Mouse (Mus musculus): ENCODE data around the gene Cnbd2.
A peak's percentile ranks its signal among the peaks of the same experiment; 100 is the strongest.
"Not testable (repeated sequence)": the region's sequence is repeated elsewhere in the genome, so short reads cannot be mapped to it uniquely, and the experiment has no call there.

The Cnbd2 gene

GRCm38 (mm10) chr2:156392461-156393154 is 80.5 kb downstream of the Cnbd2 start:
- peak; percentile 94 for DNase-seq (ENCODE audit: low read depth, low spot score)

GRCm38 (mm10) chr2:156393155-156393828 is 81.2 kb downstream of the Cnbd2 start:
- no peak for DNase-seq (ENCODE audit: low read depth, low spot score)

DNA sequence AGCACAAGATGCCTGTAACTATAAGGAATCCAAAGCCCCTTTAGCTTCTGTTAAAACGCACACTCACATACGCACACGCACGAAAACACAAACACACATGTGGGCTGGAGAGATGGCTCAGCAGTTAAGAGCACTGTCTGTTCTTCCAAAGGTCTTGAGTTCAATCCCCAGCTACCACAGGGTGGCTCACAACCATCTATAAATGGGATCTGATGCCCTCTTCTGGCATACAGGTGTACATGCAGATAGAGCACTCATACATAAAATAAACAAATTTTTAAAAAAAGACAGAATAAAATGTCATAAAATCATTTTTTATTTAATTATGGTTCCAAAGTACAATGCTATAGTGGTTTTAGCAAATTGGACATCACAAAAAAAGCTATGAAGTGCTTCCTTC is 82.2 kb downstream of the Cnbd2 start:
- no peak for DNase-seq (ENCODE audit: low read depth, low spot score)

GRCm38 (mm10) chr2:156396096-156396495 is 84.0 kb downstream of the Cnbd2 start:
- DNase-seq (ENCODE audit: low read depth, low spot score): peak; percentile 36

DNA sequence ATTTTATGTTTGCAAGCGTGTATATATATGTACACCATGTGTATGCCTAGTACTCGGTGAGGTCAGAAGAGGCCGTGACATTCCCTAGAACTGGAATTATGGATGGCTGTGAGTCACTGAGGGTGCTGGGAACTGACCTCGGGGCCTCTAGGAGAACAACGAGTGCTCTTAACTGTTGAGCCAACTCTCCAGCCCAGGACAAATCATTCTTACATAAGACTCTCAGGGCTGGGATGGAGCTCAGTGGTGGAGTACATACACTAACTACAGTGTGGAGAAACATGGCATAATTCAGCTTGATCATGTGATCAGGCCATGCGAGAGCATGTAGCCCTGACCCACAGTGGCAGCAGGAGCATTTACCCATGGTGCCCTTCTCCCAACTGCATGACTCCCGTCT is 85.9 kb downstream of the Cnbd2 start:
- no peak for DNase-seq (ENCODE audit: low read depth, low spot score)

DNA sequence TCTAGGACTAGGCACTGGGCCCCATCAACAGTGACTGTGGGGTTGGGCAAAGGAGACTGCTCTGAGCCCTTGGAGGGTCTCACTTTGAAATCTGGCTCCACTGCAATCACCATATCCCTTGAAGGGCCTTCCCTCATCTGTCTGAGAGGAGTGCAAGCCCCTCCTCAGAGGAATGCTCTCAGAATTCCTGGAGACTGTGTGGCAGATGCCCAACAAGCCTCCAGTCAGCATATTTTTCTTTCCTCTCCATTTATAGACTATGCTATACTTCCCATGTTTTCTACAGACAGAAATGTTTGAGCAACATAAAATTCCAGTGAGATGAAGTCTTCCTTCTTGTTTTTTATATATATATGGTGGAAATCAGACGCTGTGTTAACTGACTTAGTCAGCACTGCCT is 87.4 kb downstream of the Cnbd2 start:
- no peak for DNase-seq (ENCODE audit: low read depth, low spot score)

GRCm38 (mm10) chr2:156401331-156401730 is 89.2 kb downstream of the Cnbd2 start:
- DNase-seq (ENCODE audit: low read depth, low spot score): peak; percentile 93

GRCm38 (mm10) chr2:156402036-156402435 is 89.9 kb downstream of the Cnbd2 start:
- no peak for DNase-seq (ENCODE audit: low read depth, low spot score)

- DNase-seq (ENCODE audit: low read depth, low spot score): no peak
Observed at GRCm38 (mm10) chr2:156406987-156407386, 94.9 kb downstream of the Cnbd2 start.

DNA sequence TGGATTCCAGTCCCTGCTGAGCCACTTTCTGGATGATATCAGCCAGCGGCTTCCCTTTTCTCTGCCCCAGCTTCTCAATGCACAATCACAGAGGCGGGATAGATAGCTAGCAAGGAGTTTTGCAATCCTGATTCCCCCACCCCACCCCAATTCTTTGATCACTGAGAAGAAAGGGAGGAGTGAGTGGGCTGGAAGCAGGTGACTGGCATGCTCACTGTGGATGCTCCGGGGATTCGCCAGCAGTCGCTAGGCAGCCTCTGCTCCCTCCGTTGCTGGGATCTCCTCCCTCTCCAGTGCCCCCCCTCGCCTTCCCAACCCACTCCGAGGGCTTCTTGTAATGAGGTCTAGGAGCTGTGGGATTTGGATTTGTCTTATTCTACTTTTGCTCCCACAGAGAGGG is 96.1 kb downstream of the Cnbd2 start:
- DNase-seq (ENCODE audit: low read depth, low spot score): peak; percentile 86

- not testable (repeated sequence) for DNase-seq (ENCODE audit: low read depth, low spot score)
Observed at GRCm38 (mm10) chr2:156411348-156411747, 99.2 kb downstream of the Cnbd2 start.

DNA sequence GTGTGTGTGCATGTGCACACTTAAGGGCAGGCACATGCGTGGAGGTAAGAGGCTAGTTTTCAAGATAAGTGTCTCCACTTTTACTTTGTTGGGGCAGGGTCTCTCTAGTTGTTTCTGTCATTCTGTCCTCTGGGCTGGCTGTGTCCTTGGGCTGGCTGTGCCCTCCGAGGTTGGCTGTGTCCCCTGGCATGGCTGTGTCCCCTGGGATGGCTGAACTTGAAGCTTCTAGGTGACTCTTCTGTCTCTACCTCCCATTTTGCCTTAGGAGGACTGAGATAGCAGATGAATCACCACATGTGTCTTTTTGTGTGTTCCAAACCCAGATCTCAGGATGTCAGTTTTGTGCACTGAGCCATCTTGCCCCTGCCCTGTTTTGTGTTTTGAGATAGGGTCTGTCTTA is 102.9 kb downstream of the Cnbd2 start:
- DNase-seq (ENCODE audit: low read depth, low spot score): no peak

DNA sequence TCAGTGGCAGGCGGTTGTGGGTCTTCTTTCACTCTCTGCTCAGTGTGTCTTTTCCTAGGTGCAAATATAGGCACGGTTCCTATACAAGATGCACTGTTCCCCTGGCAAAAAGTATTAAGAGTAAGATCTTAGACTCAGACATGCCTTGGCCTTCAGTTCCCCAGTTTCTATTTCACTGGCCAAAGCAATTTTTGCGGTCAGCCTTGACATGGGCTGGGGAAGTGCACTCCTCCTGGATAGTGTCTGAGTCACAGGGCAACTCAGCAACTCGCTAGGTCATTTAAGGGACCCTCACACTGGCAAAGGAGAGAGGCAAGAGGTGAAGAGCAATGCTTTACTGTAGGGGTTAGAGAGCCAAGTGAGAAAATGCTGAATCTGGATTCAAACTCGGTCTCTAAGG is 103.6 kb downstream of the Cnbd2 start:
- DNase-seq (ENCODE audit: low read depth, low spot score): no peak

DNA sequence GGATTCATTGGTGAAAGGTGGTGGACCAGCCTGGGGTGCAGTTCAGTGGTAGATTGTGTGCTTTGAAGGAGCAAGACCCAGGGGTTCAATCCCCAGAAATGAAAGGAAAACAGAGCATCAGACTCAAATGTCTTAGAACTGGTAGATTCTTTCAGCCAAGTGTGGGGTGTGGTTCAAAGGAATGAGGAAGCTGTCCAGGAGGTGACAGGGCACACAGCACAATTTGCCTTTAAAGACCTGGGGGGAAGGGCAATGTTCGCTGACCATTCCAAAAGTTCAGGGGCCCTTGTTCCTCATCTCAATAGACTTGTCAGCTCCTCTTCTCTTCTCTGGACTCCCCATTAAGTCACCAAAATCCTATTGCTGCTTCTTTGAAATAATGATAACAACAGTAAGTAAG is 105.1 kb downstream of the Cnbd2 start:
- DNase-seq (ENCODE audit: low read depth, low spot score): no peak

GRCm38 (mm10) chr2:156418467-156418866 is 106.4 kb downstream of the Cnbd2 start:
- no peak for DNase-seq (ENCODE audit: low read depth, low spot score)

DNA sequence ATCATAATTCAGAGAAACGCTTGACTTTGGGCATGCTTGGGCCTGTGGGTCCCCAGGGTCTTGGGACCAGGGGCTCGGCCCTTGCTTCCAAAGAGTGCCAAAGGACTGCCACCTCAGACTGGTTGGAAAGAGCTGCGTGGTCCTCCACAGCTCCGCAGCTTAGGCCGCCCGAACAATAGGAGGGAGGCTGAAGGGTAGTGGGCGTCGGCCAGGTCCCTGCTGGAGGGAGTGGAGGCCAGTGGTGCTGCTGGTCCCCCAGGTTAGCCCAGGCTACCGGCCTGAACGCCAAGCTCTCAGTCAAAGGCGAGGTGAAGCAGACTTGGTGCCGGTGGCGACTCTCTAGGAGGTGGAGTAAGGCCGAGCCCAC is 108.2 kb downstream of the Cnbd2 start:
- DNase-seq (ENCODE audit: low read depth, low spot score): no peak

DNA sequence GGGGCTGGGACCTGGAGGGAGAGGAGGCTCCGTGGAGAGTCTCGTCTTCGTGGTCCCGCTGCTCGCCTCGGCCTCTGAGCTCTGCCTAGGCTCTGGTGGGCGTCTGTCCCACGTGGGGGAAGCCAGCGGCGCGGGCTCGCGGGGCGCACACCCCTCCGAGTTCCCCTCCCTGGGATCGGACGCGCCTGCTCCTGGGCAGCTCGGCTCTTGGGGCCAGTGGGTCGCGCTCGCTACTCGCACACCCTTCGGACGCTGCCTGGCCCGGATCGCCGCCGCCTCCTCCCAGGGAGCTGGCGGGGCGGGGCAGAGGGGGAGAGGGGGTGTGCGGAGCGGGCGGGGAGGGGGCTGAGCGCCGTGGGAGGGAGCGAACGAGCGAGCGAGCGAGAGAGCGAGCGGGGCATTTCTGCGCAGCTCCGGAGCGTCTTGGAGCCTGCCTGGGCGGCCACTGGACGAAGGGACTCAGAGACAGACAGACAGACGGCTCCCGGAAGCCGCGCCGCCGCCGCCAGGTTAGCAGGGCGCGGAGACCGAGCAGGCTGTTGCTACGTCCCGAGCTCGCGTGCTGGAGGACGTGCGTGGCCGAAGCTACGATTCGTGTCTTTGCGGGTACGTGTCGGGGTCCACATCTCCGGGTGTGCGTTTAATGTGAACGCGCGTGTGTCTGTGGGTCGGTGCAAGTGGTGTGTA is 108.7 kb downstream of the Cnbd2 start, which contains the start of gene Epb41l1:
Epb41l1 (plus strand) TSS at position 216 of the 687 bp plus-strand sequence.
- peak; percentile 49 for DNase-seq (ENCODE audit: low read depth, low spot score)

DNA sequence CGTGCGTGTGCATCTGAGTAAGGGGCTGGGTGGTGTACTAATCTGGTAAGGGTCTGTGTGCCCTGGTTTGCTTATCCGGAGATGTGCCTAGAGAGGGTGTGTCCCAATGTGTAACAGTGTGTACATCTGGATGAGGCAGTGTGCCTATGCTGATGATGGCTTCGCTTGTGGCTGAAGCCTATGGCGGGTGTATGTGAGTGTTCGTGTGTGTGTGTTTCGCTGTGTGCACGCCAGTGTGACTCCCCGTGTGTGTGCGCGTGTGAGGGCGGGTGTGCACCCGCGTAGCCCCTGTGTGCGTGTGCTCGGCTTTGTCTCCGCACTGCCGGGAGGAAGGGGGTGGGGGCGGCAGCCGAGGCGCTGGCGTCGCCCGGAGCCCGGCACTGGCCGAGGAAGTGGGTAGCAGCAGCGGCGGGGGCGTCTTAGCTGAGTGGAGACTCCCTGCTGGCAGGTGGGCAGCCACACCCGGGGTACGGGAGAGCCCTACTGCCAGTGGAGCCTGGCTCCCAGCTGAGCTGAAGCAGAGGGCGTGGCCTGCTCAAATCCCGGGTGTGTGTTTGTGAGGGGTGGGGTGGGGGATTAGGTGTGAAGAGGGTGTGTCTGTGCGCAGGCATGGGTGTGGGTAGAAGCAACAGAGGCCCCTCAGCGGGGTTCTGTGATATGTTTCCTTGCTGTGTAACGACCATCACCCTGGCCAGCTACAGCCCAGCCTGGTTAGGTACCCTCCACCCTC is 109.4 kb downstream of the Cnbd2 start:
- DNase-seq (ENCODE audit: low read depth, low spot score): peak; percentile 51

- no peak for DNase-seq (ENCODE audit: low read depth, low spot score)
Observed at GRCm38 (mm10) chr2:156422631-156423030, 110.5 kb downstream of the Cnbd2 start.

DNA sequence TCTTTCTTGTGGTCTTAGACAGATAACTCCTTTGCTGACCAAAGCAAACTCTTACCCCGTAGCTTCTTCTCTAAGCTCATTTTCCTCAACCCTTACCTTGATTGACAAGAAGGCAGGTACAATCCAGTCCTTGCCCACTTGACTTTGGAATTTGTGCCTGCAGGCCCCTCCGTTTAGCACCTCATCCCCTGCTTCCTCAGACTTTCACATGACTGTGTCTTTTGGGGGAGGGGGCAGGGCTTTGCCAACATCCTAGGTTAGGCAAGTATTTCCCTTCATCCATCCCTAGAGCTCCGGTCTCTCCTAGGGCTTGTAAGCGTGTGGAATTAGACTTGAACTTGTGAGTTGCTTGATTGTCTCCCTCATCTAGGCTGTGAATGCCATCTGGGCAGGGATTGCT is 111.6 kb downstream of the Cnbd2 start:
- no peak for DNase-seq (ENCODE audit: low read depth, low spot score)

Data from brain, adult 2 months (tissue).